Mouse (Mus musculus) hindbrain, embryonic 11.5 days (tissue): ENCODE measurements around the gene Smarcb1. TPM values are rescaled to one million over a fixed set of nuclear protein-coding genes. Genes with fewer than 3 reads are reported as not detected.
A peak's percentile ranks its signal among the peaks of the same experiment; 100 is the strongest.

Experiments used
- ATAC-seq: fragments of 200-750 bp; cut with Nextera tagmentation; 2 replicates; pipeline ENCODE4 v1.8.0; 2017; ENCODE audit warnings: mild to moderate bottlenecking, moderate TSS enrichment, moderate library complexity; ENCODE audit not compliant: low FRiP score
- DNase-seq: peaks from one replicate; pipeline ENCODE4 v3.0.0-alpha.2; 2015; ENCODE audit warnings: low spot score
- H3K27ac ChIP-seq: fragments of 300-500 bp; sonication (generic); 2 replicates; pipeline ENCODE4 v1.5.1; 2014; ENCODE audit warnings: mild to moderate bottlenecking, low read depth, low read length
- H3K27me3 ChIP-seq: fragments of 300-500 bp; sonication (generic); 2 replicates; pipeline ENCODE4 v1.6.1; 2014; ENCODE audit warnings: mild to moderate bottlenecking, low read length, moderate library complexity, mixed read lengths; ENCODE audit not compliant: control insufficient read depth, insufficient read depth
- H3K36me3 ChIP-seq: fragments of 300-500 bp; sonication (generic); 2 replicates; pipeline ENCODE4 v1.6.1; 2014; ENCODE audit warnings: mild to moderate bottlenecking, low read length, moderate library complexity, mixed read lengths; ENCODE audit not compliant: control insufficient read depth, insufficient read depth
- H3K4me1 ChIP-seq: fragments of 300-500 bp; sonication (generic); replicated peaks from 2 replicates; pipeline ENCODE4 v1.6.1; 2014; ENCODE audit warnings: low read length, mixed read lengths; ENCODE audit not compliant: control insufficient read depth, insufficient read depth
- H3K4me2 ChIP-seq: fragments of 300-500 bp; sonication (generic); replicated peaks from 2 replicates; pipeline ENCODE4 v1.6.1; 2014; ENCODE audit warnings: mild to moderate bottlenecking, low read depth, low read length
- H3K4me3 ChIP-seq: fragments of 300-500 bp; sonication (generic); 2 replicates; pipeline ENCODE4 v1.5.1; 2014; ENCODE audit warnings: low read depth, low read length
- H3K9ac ChIP-seq: fragments of 300-500 bp; sonication (generic); 2 replicates; pipeline ENCODE4 v1.6.1; 2014; ENCODE audit warnings: low read depth, low read length
- H3K9me3 ChIP-seq: fragments of 300-500 bp; sonication (generic); 2 replicates; pipeline ENCODE4 v1.6.1; 2016; ENCODE audit warnings: low read length; ENCODE audit not compliant: control insufficient read depth
- WGBS: fragments of 180-500 bp; shearing (Covaris S2); extraction: QIAGEN DNeasy Blood & Tissue Kit; methylation state at CpG from one replicate; pipeline ENCODE4 v1.1.7; 2014; 5-methylcytosine and 5-hydroxymethylcytosine counted together
- polyA plus RNA-seq: library from polyadenylated mRNA; unstranded; fragments of >200 nt; fragmentation: Nextera tagmentation; extraction: Ambion mirVana; gene quantifications from 2 replicates; pipeline ENCODE4 v1.2.1, GENCODE M21; 2014

Smarcb1 gene
- polyA plus RNA-seq, 1 experiment from 2014 or later: 282 TPM

- 23% methylated on average over 11 of the region's 11 CpGs for WGBS
- ATAC-seq: no peak
- no peak for DNase-seq
These were observed 22.8 kb upstream of the Smarcb1 start for GRCm38 (mm10) chr10:75944066-75944772.

DNA sequence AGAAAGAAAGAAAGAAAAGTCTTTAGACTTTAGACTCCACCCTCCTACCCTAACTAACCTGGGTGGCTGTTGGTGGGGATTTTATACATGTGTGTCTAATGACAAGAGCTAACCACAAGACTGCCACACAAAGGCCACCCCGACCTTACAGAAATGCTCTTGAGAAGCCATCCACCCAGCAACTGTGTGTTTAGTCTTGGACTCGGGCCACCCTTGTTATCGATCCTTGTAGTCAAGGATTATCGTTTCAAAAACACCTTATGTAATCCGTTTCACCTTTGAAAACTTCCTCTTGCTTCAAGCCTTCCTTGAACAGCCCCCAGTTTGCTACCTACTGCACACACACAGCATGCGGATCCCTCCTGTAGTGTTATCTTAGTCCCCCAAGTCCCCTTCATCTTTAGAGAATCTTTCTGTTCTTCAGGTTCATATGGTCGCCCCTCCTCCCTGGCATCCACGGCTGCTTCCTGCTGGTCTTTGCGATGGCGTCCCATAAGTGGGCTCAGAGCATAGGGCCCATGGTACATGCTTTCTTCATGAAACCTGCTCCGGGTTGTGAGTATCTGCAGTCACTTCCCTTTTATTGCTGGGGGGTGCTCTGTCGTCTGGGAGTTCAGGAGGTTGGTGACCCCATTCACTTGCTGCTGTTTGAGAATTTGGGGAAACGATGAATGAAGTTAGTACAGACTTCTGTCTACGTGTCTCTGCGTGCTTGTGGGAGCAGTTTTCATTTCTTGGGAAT, 21.5 kb upstream of the Smarcb1 start, which contains the start of gene Vpreb3:
Gene Vpreb3 (plus strand): TSS at position 322 of the 742 bp plus-strand sequence.
- DNase-seq (no peak), ATAC-seq (no peak)
- Histone ChIP-seq H3K4me2 (no peak within 1 kb of the TSS; the same call in 1 of the 2 replicates), H3K9me3 (no peaks in the 10 kb centered on the region), H3K36me3 (no peaks in the 10 kb centered on the region), H3K4me1 (peaks cover 3% of the 10 kb centered on the region; the same call in 1 of the 2 replicates), H3K27ac (peak within 1 kb of the TSS; percentile 54; the same call in 1 of the 2 replicates), H3K27me3 (no peaks in the 10 kb centered on the region), H3K9ac (no peak within 1 kb of the TSS), H3K4me3 (no peak within 1 kb of the TSS)
- 79% methylated on average over 15 of the region's 15 CpGs for WGBS

More at GRCm38 (mm10) chr10:75944066-75944772, 22.8 kb upstream of the Smarcb1 start:
- peaks cover 3% of the 10 kb centered on the region; the same call in 1 of the 2 replicates for H3K4me1 ChIP-seq
- no peak overlapping the region for H3K9ac ChIP-seq
- H3K27me3 ChIP-seq: no peaks in the 10 kb centered on the region
- H3K36me3 ChIP-seq: no peaks in the 10 kb centered on the region
- H3K9me3 ChIP-seq: no peaks in the 10 kb centered on the region
- no peak overlapping the region for H3K4me3 ChIP-seq
- H3K4me2 ChIP-seq: no peak overlapping the region; the same call in 1 of the 2 replicates
- peak overlapping the region; percentile 54 for H3K27ac ChIP-seq

DNA sequence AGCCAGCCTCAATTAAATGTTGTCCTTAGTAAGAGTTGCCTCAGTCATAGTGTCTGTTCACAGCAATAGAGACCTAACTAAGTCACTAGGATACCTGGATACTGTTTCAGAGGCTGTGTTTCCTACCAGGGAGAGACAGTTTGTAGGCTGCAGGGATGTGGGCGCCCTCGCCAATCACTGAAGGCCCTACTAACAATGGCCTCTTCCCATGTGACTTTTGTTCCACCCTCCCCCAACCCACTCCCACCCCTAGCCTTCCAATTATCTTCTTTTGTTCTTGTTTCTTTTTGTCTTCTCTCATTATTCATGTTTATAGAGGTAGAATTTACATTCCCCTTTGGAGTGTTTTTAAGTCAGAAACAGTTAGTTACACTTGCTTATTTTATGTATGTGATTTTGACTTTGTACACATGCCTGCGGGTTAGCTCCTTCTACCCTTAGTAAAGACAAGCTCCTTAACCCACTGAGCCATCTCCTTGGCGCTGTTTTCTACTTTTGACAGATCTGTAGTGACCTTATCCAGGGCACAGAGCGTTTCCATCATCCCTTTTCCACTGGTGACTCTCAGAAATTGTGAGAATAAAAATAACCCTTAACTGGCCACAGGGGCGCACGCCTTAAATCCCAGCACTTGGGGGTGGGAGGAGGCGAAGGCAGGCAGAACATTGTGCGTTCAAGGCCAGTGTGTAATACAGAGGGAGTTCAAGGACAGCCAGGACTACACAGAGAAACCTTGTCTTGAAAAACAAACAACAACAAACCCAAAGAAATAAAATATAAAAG, 19.8 kb upstream of the Smarcb1 start:
- Histone ChIP-seq H3K9me3 (no peaks in the 10 kb centered on the region), H3K4me1 (peaks cover 3% of the 10 kb centered on the region; the same call in 1 of the 2 replicates), H3K9ac (no peak overlapping the region), H3K27me3 (peaks cover 11% of the 10 kb centered on the region), H3K4me3 (no peak overlapping the region), H3K36me3 (no peaks in the 10 kb centered on the region), H3K27ac (no peak overlapping the region), H3K4me2 (no peak overlapping the region)
- DNase-seq: no peak
- WGBS: 64% methylated on average over 9 of the region's 9 CpGs
- no peak for ATAC-seq

- Histone ChIP-seq H3K9ac (no peak within 1 kb of the TSS), H3K27ac (no peak within 1 kb of the TSS), H3K4me2 (no peak within 1 kb of the TSS), H3K4me3 (no peak within 1 kb of the TSS), H3K27me3 (peaks cover 14% of the 10 kb centered on the region), H3K36me3 (no peaks in the 10 kb centered on the region), H3K9me3 (no peaks in the 10 kb centered on the region), H3K4me1 (peaks cover 7% of the 10 kb centered on the region; the same call in 1 of the 2 replicates)
- no peak for DNase-seq
- no peak for ATAC-seq
- WGBS: 79% methylated on average over 5 of the region's 5 CpGs
These were observed 19.1 kb upstream of the Smarcb1 start, which contains the start of gene Gm867 for GRCm38 (mm10) chr10:75940520-75940919. Gm867 (minus strand) TSS chr10:75940672.

GRCm38 (mm10) chr10:75939481-75940234, 18.2 kb upstream of the Smarcb1 start:
- no peak overlapping the region for H3K4me3 ChIP-seq
- H3K4me1 ChIP-seq: peaks cover 7% of the 10 kb centered on the region; the same call in 1 of the 2 replicates
- no peak overlapping the region for H3K27ac ChIP-seq
- peaks cover 14% of the 10 kb centered on the region for H3K27me3 ChIP-seq
- no peak for ATAC-seq
- H3K36me3 ChIP-seq: no peaks in the 10 kb centered on the region
- H3K4me2 ChIP-seq: no peak overlapping the region
- no peak for DNase-seq
- no peak overlapping the region for H3K9ac ChIP-seq
- H3K9me3 ChIP-seq: no peaks in the 10 kb centered on the region
- 34% methylated on average over 9 of the region's 9 CpGs for WGBS

GRCm38 (mm10) chr10:75937851-75938643, 16.6 kb upstream of the Smarcb1 start:
- peaks cover 17% of the 10 kb centered on the region for H3K27me3 ChIP-seq
- peaks cover 4% of the 10 kb centered on the region; the same call in 1 of the 2 replicates for H3K4me1 ChIP-seq
- ATAC-seq (no peak), DNase-seq (no peak)
- WGBS: 48% methylated on average over 10 of the region's 10 CpGs
- H3K9me3 ChIP-seq: no peaks in the 10 kb centered on the region
- no peak overlapping the region for H3K27ac ChIP-seq
- no peak overlapping the region for H3K4me3 ChIP-seq
- no peaks in the 10 kb centered on the region for H3K36me3 ChIP-seq
- no peak overlapping the region for H3K9ac ChIP-seq
- H3K4me2 ChIP-seq: no peak overlapping the region

GRCm38 (mm10) chr10:75936909-75937667, 15.7 kb upstream of the Smarcb1 start:
- no peak overlapping the region for H3K4me2 ChIP-seq

More at GRCm38 (mm10) chr10:75936909-75937667, 15.7 kb upstream of the Smarcb1 start:
- H3K27me3 ChIP-seq: peaks cover 18% of the 10 kb centered on the region
- no peak overlapping the region for H3K9ac ChIP-seq
- 29% methylated on average over 18 of the region's 18 CpGs for WGBS
- no peak overlapping the region for H3K4me3 ChIP-seq
- peaks cover 4% of the 10 kb centered on the region; the same call in 1 of the 2 replicates for H3K4me1 ChIP-seq
- ATAC-seq: no peak
- H3K36me3 ChIP-seq: no peaks in the 10 kb centered on the region
- no peaks in the 10 kb centered on the region for H3K9me3 ChIP-seq
- no peak for DNase-seq
- H3K27ac ChIP-seq: no peak overlapping the region
